Mouse (Mus musculus) heart, adult 2 months (tissue): Measurements from ENCODE around the gene Vars2.

Source experiments
- CTCF ChIP-seq: fragments of 200-600 bp; IDR thresholded peaks from 2 replicates; pipeline ENCODE4 v1.8.1; 2022; ENCODE audit warnings: antibody characterized with exemption, mild to moderate bottlenecking, moderate library complexity
- EP300 ChIP-seq: fragments of 200-500 bp; IDR thresholded peaks from 2 replicates; pipeline ENCODE4 v1.6.1; 2011; ENCODE audit warnings: low read depth, low read length, control low read depth; ENCODE audit not compliant: insufficient read depth
- POLR2A ChIP-seq: fragments of 200-500 bp; IDR thresholded peaks from 2 replicates; pipeline ENCODE4 v1.6.1; 2011; ENCODE audit warnings: mild to moderate bottlenecking, low read depth, low read length, control low read depth; ENCODE audit not compliant: insufficient read depth

- TF ChIP-seq EP300 = no peak
- TF ChIP-seq CTCF = no peak
- TF ChIP-seq POLR2A = no peak
Observed at GRCm38 (mm10) chr17:35693906-35694305, 26.5 kb upstream of the Vars2 start.
